Mouse (Mus musculus) E14TG2a.4 (cell line): ENCODE measurements around the gene Tpcn2.

Experiments
- CTCF ChIP-seq: conservative IDR thresholded peaks from 2 replicates; pipeline ENCODE4 v1.5.1; 2014; ENCODE audit warnings: low read length
- NANOG ChIP-seq: IDR thresholded peaks from 2 replicates; pipeline ENCODE4 v1.6.1; 2014; ENCODE audit warnings: borderline replicate concordance, low read length, mixed read lengths

DNA sequence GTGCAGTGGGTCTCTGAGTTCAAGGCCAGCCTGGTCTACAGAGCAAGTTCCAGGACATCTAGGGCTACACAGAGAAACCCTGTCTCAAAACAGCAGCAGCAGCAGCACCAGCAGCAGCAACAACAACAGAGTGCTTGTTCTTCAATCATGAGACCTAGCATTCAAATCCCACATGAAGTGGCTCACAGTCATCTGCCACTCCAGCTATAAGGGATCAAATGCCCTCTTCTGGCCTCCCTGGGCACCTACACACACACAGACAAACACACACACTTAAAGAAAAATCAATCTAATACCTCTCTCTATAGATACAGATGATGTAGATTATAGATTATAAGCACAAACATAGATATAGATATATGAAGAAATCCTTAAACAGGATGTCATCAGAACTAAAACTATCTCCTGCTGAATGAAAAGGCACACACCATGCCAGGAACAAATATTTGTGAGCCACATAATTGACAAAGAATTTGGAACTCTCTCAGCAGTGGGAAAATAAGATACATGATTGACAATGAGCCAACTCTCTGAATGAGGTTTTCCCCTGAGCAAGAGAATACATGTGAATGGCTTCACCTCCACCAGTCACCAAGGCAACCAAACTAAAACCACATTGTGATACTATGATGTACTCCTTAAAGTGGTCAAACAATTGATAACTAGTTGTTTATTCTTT, 137.4 kb downstream of the Tpcn2 start:
- TF ChIP-seq CTCF, result no peak
- no peak for TF ChIP-seq NANOG
